ENCODE assay signal across 11 mouse cellular contexts in genomic region chr12:53825898-53826605, GRCm38 (mm10).
DNase-seq lines count a peak whose midpoint lies in the region; ATAC-seq and TF ChIP-seq lines count a peak whose summit lies in the region.
"Had no signal": no experiment of that assay in that cellular context is flagged by ENCODE, and none has a peak within 500 bp of the region (broad histone marks: within the 10 kb centered on the region; RNA-seq: fewer than 3 reads in every experiment).

No protein-coding gene starts in this region.

- no peak overlapping the region for H3K4me2 ChIP-seq in intestine, embryonic 14.5 days (ENCODE audit: low read length)
- no peak overlapping the region for H3K4me2 ChIP-seq in intestine, postnatal 0 days (replicated peaks; ENCODE audit: low read depth)
- no peak overlapping the region for H3K4me2 ChIP-seq in neural tube, embryonic 14.5 days (ENCODE audit: low read depth, low read length)
- no peak overlapping the region for H3K4me2 ChIP-seq in heart, embryonic 14.5 days (ENCODE audit: low read length)
- no peak overlapping the region for H3K4me2 ChIP-seq in liver, postnatal 0 days (ENCODE audit: low read depth, low read length)
- H3K4me2 ChIP-seq: liver, embryonic 11.5 days had no signal

- ATAC-seq in intestine, embryonic 14.5 days (replicated peaks; ENCODE audit: low FRiP score, low TSS enrichment, low read depth): no peak
- no peak for ATAC-seq in intestine, postnatal 0 days
- 0 out of 2 replicates have a peak, but pooled peaks have one; percentile 51 for ATAC-seq in neural tube, embryonic 14.5 days (ENCODE audit: low read depth)
- ATAC-seq in heart, embryonic 14.5 days (ENCODE audit: insufficient number of reproducible peaks, insufficient read depth, low FRiP score, low read depth): peak; percentile 59; the same call in 1 of the 2 replicates
- no peak for ATAC-seq in megakaryocyte, adult 5-6 weeks (ENCODE audit: poor library complexity, severe bottlenecking)
- ATAC-seq in liver, postnatal 0 days: no peak

- no peaks in the 10 kb centered on the region for H3K9me3 ChIP-seq in intestine, embryonic 14.5 days (ENCODE audit: control insufficient read depth, low read length)
- H3K9me3 ChIP-seq in intestine, postnatal 0 days (ENCODE audit: control insufficient read depth): no peaks in the 10 kb centered on the region
- H3K9me3 ChIP-seq in neural tube, embryonic 14.5 days (ENCODE audit: control insufficient read depth, low read length): no peaks in the 10 kb centered on the region
- no peaks in the 10 kb centered on the region for H3K9me3 ChIP-seq in heart, embryonic 14.5 days (ENCODE audit: control insufficient read depth, low read length)
- H3K9me3 ChIP-seq in liver, postnatal 0 days (ENCODE audit: low read length): no peaks in the 10 kb centered on the region

- peak; percentile 49 for DNase-seq in intestine, embryonic 14.5 days (ENCODE audit: low spot score)
- no peak for DNase-seq in neural tube, embryonic 10.5 days (ENCODE audit: extremely low spot score, low spot score)
- no peak for DNase-seq in thymus, adult 2 months
- no peak for DNase-seq in liver, postnatal 0 days
- DNase-seq: cerebellum, adult 9-11 months; thymus, postnatal 4 days had no signal

- TF ChIP-seq EP300 in liver, postnatal 0 days (IDR thresholded peaks at IDR 0.05; ENCODE audit: low read depth): no peak

- H3K36me3 ChIP-seq in intestine, embryonic 14.5 days (ENCODE audit: control insufficient read depth, insufficient read depth, low read length): no peaks in the 10 kb centered on the region
- H3K36me3 ChIP-seq in intestine, postnatal 0 days (ENCODE audit: control insufficient read depth, insufficient read depth): no peaks in the 10 kb centered on the region
- no peaks in the 10 kb centered on the region for H3K36me3 ChIP-seq in neural tube, embryonic 14.5 days (ENCODE audit: control insufficient read depth, insufficient read depth, low read length)
- no peaks in the 10 kb centered on the region for H3K36me3 ChIP-seq in heart, embryonic 14.5 days (ENCODE audit: control insufficient read depth, insufficient read depth, low read length)
- no peaks in the 10 kb centered on the region for H3K36me3 ChIP-seq in thymus, adult 2 months (ENCODE audit: control insufficient read depth, insufficient read depth, low read length)
- H3K36me3 ChIP-seq in liver, postnatal 0 days (replicated peaks; ENCODE audit: insufficient read depth, low read length): no peaks in the 10 kb centered on the region

- 60% methylated on average over 12 of the region's 12 CpGs for WGBS in intestine, embryonic 14.5 days
- WGBS in intestine, postnatal 0 days: 62% methylated on average over 12 of the region's 12 CpGs
- WGBS in neural tube, embryonic 14.5 days: 49% methylated on average over 12 of the region's 12 CpGs
- 53% methylated on average over 12 of the region's 12 CpGs for WGBS in heart, embryonic 14.5 days
- WGBS in thymus, adult 2 months: 50% methylated on average over 12 of the region's 12 CpGs
- 47% methylated on average over 12 of the region's 12 CpGs for WGBS in liver, postnatal 0 days (ENCODE audit: insufficient replicate concordance)

- H3K27ac ChIP-seq in intestine, embryonic 14.5 days (ENCODE audit: low read depth): no peak overlapping the region
- H3K27ac ChIP-seq in intestine, postnatal 0 days (ENCODE audit: low read depth, low read length): no peak overlapping the region
- no peak overlapping the region for H3K27ac ChIP-seq in neural tube, embryonic 14.5 days (ENCODE audit: low read depth, low read length)
- no peak overlapping the region for H3K27ac ChIP-seq in heart, embryonic 14.5 days (replicated peaks in 1 of 2; ENCODE audit: control insufficient read depth in 1 of 2, insufficient read depth in 1 of 2, low read depth in 2 of 2, low read length in 2 of 2)
- no peak overlapping the region for H3K27ac ChIP-seq in thymus, adult 2 months (ENCODE audit: control insufficient read depth, insufficient read depth, low read length)
- no peak overlapping the region for H3K27ac ChIP-seq in liver, postnatal 0 days (ENCODE audit: low read depth)

- TF ChIP-seq POLR2A in thymus, adult 2 months (IDR thresholded peaks at IDR 0.05; ENCODE audit: control insufficient read depth, extremely low read depth, insufficient read depth, low read length, poor library complexity): no peak

- no peak overlapping the region for H3K4me3 ChIP-seq in intestine, embryonic 14.5 days (ENCODE audit: low read depth, low read length)
- no peak overlapping the region for H3K4me3 ChIP-seq in intestine, postnatal 0 days (ENCODE audit: low read depth, low read length)
- H3K4me3 ChIP-seq in neural tube, embryonic 14.5 days (ENCODE audit: low read depth, low read length): no peak overlapping the region
- no peak overlapping the region for H3K4me3 ChIP-seq in heart, embryonic 14.5 days (ENCODE audit: control insufficient read depth in 1 of 2, insufficient read depth in 1 of 2, low read depth in 1 of 2, low read length in 2 of 2)
- H3K4me3 ChIP-seq in thymus, adult 2 months (ENCODE audit: control insufficient read depth, insufficient read depth, low read length): no peak overlapping the region
- H3K4me3 ChIP-seq in liver, postnatal 0 days (ENCODE audit: low read depth, low read length): no peak overlapping the region

- TF ChIP-seq CTCF in intestine, postnatal 0 days (IDR thresholded peaks at IDR 0.05; ENCODE audit: low read depth): no peak
- no peak for TF ChIP-seq CTCF in thymus, adult 2 months (IDR thresholded peaks at IDR 0.05; ENCODE audit: borderline replicate concordance, control insufficient read depth, extremely low read depth, insufficient read depth, low read length, poor library complexity)
- no peak for TF ChIP-seq CTCF in liver, postnatal 0 days (IDR thresholded peaks at IDR 0.05; ENCODE audit: low read depth)

- no peak overlapping the region for H3K9ac ChIP-seq in intestine, embryonic 14.5 days (ENCODE audit: low read length)
- no peak overlapping the region for H3K9ac ChIP-seq in intestine, postnatal 0 days (ENCODE audit: low read depth, low read length)
- H3K9ac ChIP-seq in neural tube, embryonic 14.5 days (replicated peaks; ENCODE audit: low read depth, low read length): no peak overlapping the region
- H3K9ac ChIP-seq in heart, embryonic 14.5 days (ENCODE audit: low read length): no peak overlapping the region
- H3K9ac ChIP-seq in liver, postnatal 0 days (replicated peaks): no peak overlapping the region

- H3K27me3 ChIP-seq in intestine, embryonic 14.5 days (replicated peaks; ENCODE audit: control insufficient read depth, insufficient read depth, low read length): no peaks in the 10 kb centered on the region
- H3K27me3 ChIP-seq in intestine, postnatal 0 days (replicated peaks; ENCODE audit: control insufficient read depth, insufficient read depth, low read length): no peaks in the 10 kb centered on the region
- no peaks in the 10 kb centered on the region for H3K27me3 ChIP-seq in neural tube, embryonic 14.5 days (ENCODE audit: control insufficient read depth, insufficient read depth, low read length)
- no peaks in the 10 kb centered on the region for H3K27me3 ChIP-seq in heart, embryonic 14.5 days (ENCODE audit: control insufficient read depth, insufficient read depth, low read length)
- H3K27me3 ChIP-seq in thymus, adult 2 months (ENCODE audit: control insufficient read depth, insufficient read depth, low read length): no peaks in the 10 kb centered on the region
- no peaks in the 10 kb centered on the region for H3K27me3 ChIP-seq in liver, postnatal 0 days (ENCODE audit: insufficient read depth, low read length)

- H3K4me1 ChIP-seq in intestine, embryonic 14.5 days (replicated peaks; ENCODE audit: control insufficient read depth, insufficient read depth, low read length): peaks cover 10% of the 10 kb centered on the region
- no peaks in the 10 kb centered on the region for H3K4me1 ChIP-seq in intestine, postnatal 0 days (replicated peaks; ENCODE audit: control insufficient read depth, insufficient read depth, low read length)
- H3K4me1 ChIP-seq in neural tube, embryonic 14.5 days (ENCODE audit: control insufficient read depth, insufficient read depth, low read length): 0 out of 2 replicates have a peak, but pooled peaks cover 3% of the 10 kb centered on the region
- peaks cover 0 to 11% of the 10 kb centered on the region in 2 experiments; a peak in 3 of 4 replicates for H3K4me1 ChIP-seq in heart, embryonic 14.5 days (ENCODE audit: control insufficient read depth in 2 of 2, insufficient read depth in 2 of 2, low read length in 2 of 2)
- H3K4me1 ChIP-seq in thymus, adult 2 months (replicated peaks; ENCODE audit: control insufficient read depth, insufficient read depth, low read length): no peaks in the 10 kb centered on the region
- no peaks in the 10 kb centered on the region for H3K4me1 ChIP-seq in liver, postnatal 0 days (ENCODE audit: insufficient read depth)

Comparison
In these comparisons a context has a peak if more than half of its experiments do, and no peak if none do; other contexts are left out.
1. ATAC-seq: peak in neural tube, embryonic 14.5 days (single experiment) and heart, embryonic 14.5 days (single experiment); none in intestine, embryonic 14.5 days (single experiment), intestine, postnatal 0 days (single experiment), megakaryocyte, adult 5-6 weeks (single experiment) and liver, postnatal 0 days (single experiment).